Mouse (Mus musculus): ENCODE results near the gene Asxl2.

- TF ChIP-seq EP300 (IDR thresholded peaks at IDR 0.05) (no peak), CTCF (IDR thresholded peaks at IDR 0.05) (no peak)
Observed at GRCm38 (mm10) chr12:3547506-3547905, 120.8 kb downstream of the Asxl2 start.

Measured in lung, postnatal 0 days (tissue).